Mouse (Mus musculus): Measurements from ENCODE around the gene Olfr689. TPM values are rescaled to one million over a fixed set of nuclear protein-coding genes. Genes with fewer than 3 reads are reported as not detected.

Gene Olfr689
- polyA plus RNA-seq (2017; shearing (Covaris generic)) = 0.09 TPM

GRCm38 (mm10) chr7:105310865-105311264, at the start of gene Olfr689:
TSS of gene Olfr689 (plus strand) at chr7:105311165.

GRCm38 (mm10) chr7:105287795-105288194, 23.2 kb upstream of the Olfr689 start, which contains the start of gene Olfr688:
TSS of gene Olfr688 (plus strand) at chr7:105288095.

GRCm38 (mm10) chr7:105334004-105334403, 23.0 kb downstream of the Olfr689 start, which contains the start of gene Olfr690:
TSS of gene Olfr690 (minus strand) at chr7:105334104.

GRCm38 (mm10) chr7:105342170-105342569, 31.2 kb downstream of the Olfr689 start, which contains the start of gene Olfr691:
TSS of gene Olfr691 (minus strand) at chr7:105342270.

GRCm38 (mm10) chr7:105367930-105368329, 57.0 kb downstream of the Olfr689 start, which contains the start of gene Olfr692:
TSS of gene Olfr692 (plus strand) at chr7:105368230.

Other genes with a start within 250 kb of the Olfr689 start
- gene Olfr678, start 246.7 kb upstream of the Olfr689 start, polyA plus RNA-seq (2017; shearing (Covaris generic)) = not detected
- gene Olfr679, start 230.0 kb upstream of the Olfr689 start, polyA plus RNA-seq (2017; shearing (Covaris generic)) = not detected
- gene Olfr680-ps1, start 218.3 kb upstream of the Olfr689 start, polyA plus RNA-seq (2017; shearing (Covaris generic)) = not detected
- not detected for gene Olfr681, start 194.3 kb upstream of the Olfr689 start, polyA plus RNA-seq (2017; shearing (Covaris generic))
- not detected for gene Olfr683, start 164.2 kb upstream of the Olfr689 start, polyA plus RNA-seq (2017; shearing (Covaris generic))
- not detected for gene Olfr684, start 147.5 kb upstream of the Olfr689 start, polyA plus RNA-seq (2017; shearing (Covaris generic))
- gene Olfr685, start 125.2 kb upstream of the Olfr689 start, polyA plus RNA-seq (2017; shearing (Covaris generic)) = not detected
- not detected for gene Olfr686, start 103.7 kb upstream of the Olfr689 start, polyA plus RNA-seq (2017; shearing (Covaris generic))
- gene Olfr688, start 23.1 kb upstream of the Olfr689 start, polyA plus RNA-seq (2017; shearing (Covaris generic)) = not detected
- not detected for gene Olfr690, start 22.9 kb downstream of the Olfr689 start, polyA plus RNA-seq (2017; shearing (Covaris generic))
- not detected for gene Olfr691, start 31.1 kb downstream of the Olfr689 start, polyA plus RNA-seq (2017; shearing (Covaris generic))
- gene Olfr692, start 57.1 kb downstream of the Olfr689 start, polyA plus RNA-seq (2017; shearing (Covaris generic)) = not detected
- not detected for gene Gm5901, start 63.9 kb downstream of the Olfr689 start, polyA plus RNA-seq (2017; shearing (Covaris generic))
- gene Fam160a2, start 88.9 kb downstream of the Olfr689 start, polyA plus RNA-seq (2017; shearing (Covaris generic)) = 26.9 TPM
- gene Cnga4, start 93.4 kb downstream of the Olfr689 start, polyA plus RNA-seq (2017; shearing (Covaris generic)) = not detected
- gene Cckbr, start 114.6 kb downstream of the Olfr689 start, polyA plus RNA-seq (2017; shearing (Covaris generic)) = not detected
- not detected for gene Cavin3, start 171.1 kb downstream of the Olfr689 start, polyA plus RNA-seq (2017; shearing (Covaris generic))
- gene Smpd1, start 243.2 kb downstream of the Olfr689 start, polyA plus RNA-seq (2017; shearing (Covaris generic)) = 47.9 TPM

Measured in CD4-positive, CD25-positive, alpha-beta regulatory T cell, adult 9 weeks (primary cell).